Mouse (Mus musculus) ES-E14 (cell line): Measurements from ENCODE around the gene Qtrt1. TPM values are rescaled to one million over a fixed set of nuclear protein-coding genes. Genes with fewer than 3 reads are reported as not detected.
"Not testable (repeated sequence)": the region's sequence is repeated elsewhere in the genome, so short reads cannot be mapped to it uniquely, and the experiment has no call there.

Experiments used
- DNase-seq: peaks from one replicate; pipeline ENCODE4 v3.0.0-alpha.2; 2013; ENCODE audit warnings: low read depth, low spot score
- H3K27ac ChIP-seq: 2 replicates; pipeline ENCODE4 v1.5.1; 2012; ENCODE audit warnings: low read depth, mild to moderate bottlenecking, low read length, moderate library complexity, mixed read lengths; ENCODE audit not compliant: poor library complexity, insufficient read depth, severe bottlenecking
- H3K36me3 ChIP-seq: 2 replicates; pipeline ENCODE4 v1.6.1; 2012; ENCODE audit warnings: mild to moderate bottlenecking, low read length, moderate library complexity, mixed read lengths; ENCODE audit not compliant: control insufficient read depth, poor library complexity, insufficient read depth, severe bottlenecking
- H3K4me1 ChIP-seq, 2 experiments: fragments of 150-350 bp in 1 of 2; sonication (generic) in 1 of 2; 2 replicates each; pipeline ENCODE4 v1.6.1; 2012; ENCODE audit warnings: low read length in 2 of 2, mild to moderate bottlenecking in 1 of 2, mixed read lengths in 1 of 2; ENCODE audit not compliant: control insufficient read depth in 2 of 2, insufficient read depth in 2 of 2, poor library complexity in 1 of 2
- H3K4me3 ChIP-seq, 2 experiments: fragments of 150-350 bp in 1 of 2; sonication (generic) in 1 of 2; 2 replicates each; pipeline ENCODE4 v1.5.1; 2012; ENCODE audit warnings: low read length in 2 of 2, low read depth in 1 of 2, mild to moderate bottlenecking in 1 of 2, mixed read lengths in 1 of 2; ENCODE audit not compliant: insufficient read depth in 1 of 2, poor library complexity in 1 of 2, severe bottlenecking in 1 of 2
- H3K9ac ChIP-seq: 2 replicates; pipeline ENCODE4 v1.6.1; 2012; ENCODE audit warnings: low read depth, mild to moderate bottlenecking, low read length, mixed read lengths; ENCODE audit not compliant: poor library complexity, insufficient read depth, severe bottlenecking
- H3K9me3 ChIP-seq: fragments of 150-350 bp; sonication (generic); 2 replicates; pipeline ENCODE4 v1.6.1; 2012; ENCODE audit warnings: low read depth, mild to moderate bottlenecking, low read length; ENCODE audit not compliant: control insufficient read depth, insufficient read depth
- CHD2 ChIP-seq: IDR thresholded peaks from 2 replicates; pipeline ENCODE4 v1.6.1; 2014; ENCODE audit warnings: mild to moderate bottlenecking, low read depth, low read length, inconsistent platforms
- HCFC1 ChIP-seq: IDR thresholded peaks from 2 replicates; pipeline ENCODE4 v1.6.1; 2012; ENCODE audit warnings: low read length, inconsistent platforms, borderline replicate concordance; ENCODE audit not compliant: insufficient read depth
- MAFK ChIP-seq: IDR thresholded peaks from 2 replicates; pipeline ENCODE4 v1.6.1; 2014; ENCODE audit warnings: mild to moderate bottlenecking, low read depth, low read length, inconsistent platforms; ENCODE audit not compliant: insufficient read depth
- ZC3H11A ChIP-seq: IDR thresholded peaks from 2 replicates; pipeline ENCODE4 v1.6.1; 2012; ENCODE audit warnings: low read depth, mild to moderate bottlenecking, inconsistent platforms, low read length, borderline replicate concordance
- ZNF384 ChIP-seq: IDR thresholded peaks from 2 replicates; pipeline ENCODE4 v1.6.1; 2012; ENCODE audit warnings: low read depth, low read length, inconsistent platforms
- in situ Hi-C, 2 experiments: fragments of 600-800 bp; cut with MboI; formaldehyde crosslinking; loops; one replicate each; pipeline ENCODE4 v1.15.1; 2025; ENCODE audit warnings: low sequenced_read_pairs in 2 of 2, inconsistent platforms in 1 of 2; ENCODE audit not compliant: unreplicated experiment in 2 of 2
- total RNA-seq: library from RNA; depleted of rRNA; stranded (reverse); fragments of 300-350 nt; gene quantifications from 2 replicates; pipeline ENCODE4 v1.2.3, GENCODE M21; 2012

Qtrt1 gene
- total RNA-seq, 1 experiment = 62.7 TPM

- H3K36me3 ChIP-seq = peaks cover 8% of the 10 kb centered on the region; the same call in 1 of the 2 replicates
- DNase-seq = no peak
- peaks cover 10 to 34% of the 10 kb centered on the region in 2 experiments for H3K4me1 ChIP-seq
- H3K27ac ChIP-seq = no peak overlapping the region
- H3K4me3 ChIP-seq = no peak overlapping the region
- no peak for TF ChIP-seq ZC3H11A
- TF ChIP-seq CHD2 = no peak
- TF ChIP-seq HCFC1 = no peak
- TF ChIP-seq ZNF384 = no peak
- TF ChIP-seq MAFK = no peak
- no peaks in the 10 kb centered on the region for H3K9me3 ChIP-seq
- no peak overlapping the region for H3K9ac ChIP-seq
- in situ Hi-C loops = no loop called here
Observed at GRCm38 (mm10) chr9:21460400-21460940, 48.8 kb downstream of the Qtrt1 start.

- no peak overlapping the region for H3K27ac ChIP-seq
- H3K36me3 ChIP-seq = peaks cover 22% of the 10 kb centered on the region
- H3K4me1 ChIP-seq = peaks cover 6 to 32% of the 10 kb centered on the region in 2 experiments
- H3K4me3 ChIP-seq = no peak overlapping the region
- H3K9ac ChIP-seq = no peak overlapping the region
- H3K9me3 ChIP-seq = no peaks in the 10 kb centered on the region
- TF ChIP-seq MAFK (0 out of 2 replicates have a peak, but pooled peaks have one; percentile 8), ZC3H11A (no peak)
- DNase-seq = no peak
- in situ Hi-C loops = no loop called here
Observed at GRCm38 (mm10) chr9:21463138-21463590, 51.5 kb downstream of the Qtrt1 start.

GRCm38 (mm10) chr9:21463766-21464564, 52.3 kb downstream of the Qtrt1 start:
- in situ Hi-C loops = no loop called here
- peaks cover 6 to 26% of the 10 kb centered on the region in 2 experiments for H3K4me1 ChIP-seq
- TF ChIP-seq ZNF384 = no peak
- H3K27ac ChIP-seq = no peak overlapping the region
- H3K36me3 ChIP-seq = peaks cover 22% of the 10 kb centered on the region
- no peak for DNase-seq
- no peaks in the 10 kb centered on the region for H3K9me3 ChIP-seq
- no peak overlapping the region for H3K9ac ChIP-seq
- H3K4me3 ChIP-seq = no peak overlapping the region

GRCm38 (mm10) chr9:21464565-21464928, 52.9 kb downstream of the Qtrt1 start:
- H3K9ac ChIP-seq, in situ Hi-C loops, H3K4me3 ChIP-seq, H3K9me3 ChIP-seq, DNase-seq, H3K27ac ChIP-seq: not testable (repeated sequence)
- Histone ChIP-seq H3K4me1 (peaks cover 4 to 22% of the 10 kb centered on the region in 2 experiments; a peak in 3 of 4 replicates), H3K36me3 (peaks cover 26% of the 10 kb centered on the region)
